Mouse (Mus musculus): Measurements from ENCODE around the gene Mctp1.

DNA sequence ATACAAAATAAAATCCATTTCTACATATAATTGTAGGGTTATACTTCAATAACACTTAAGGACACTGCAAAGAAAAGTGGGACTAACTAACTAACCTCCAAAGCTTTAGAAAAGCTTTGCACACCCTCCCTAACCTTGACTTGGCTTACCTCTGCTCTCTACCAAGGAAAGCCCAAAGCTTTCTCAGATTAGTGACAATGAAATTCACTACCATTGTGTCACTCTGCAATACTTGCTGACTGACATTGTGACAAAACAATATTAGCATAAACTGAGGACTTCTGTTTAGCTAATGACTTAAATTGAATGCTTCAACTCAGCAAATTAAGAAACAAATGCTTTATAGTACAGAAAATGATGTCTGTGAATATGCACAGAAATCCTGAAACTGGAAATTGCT lies 687.7 kb downstream of the Mctp1 start:
- TF ChIP-seq CTCF (IDR thresholded peaks at IDR 0.05; ENCODE audit: control insufficient read depth, insufficient read depth, low read length), result no peak
- no peak for TF ChIP-seq POLR2A (IDR thresholded peaks at IDR 0.05; ENCODE audit: borderline replicate concordance, control insufficient read depth, low read depth, low read length)
